Mouse (Mus musculus) lung, adult 2 months (tissue): Measurements from ENCODE around the gene Lce3e.

Experiments
- CTCF ChIP-seq: fragments of 200-500 bp; IDR thresholded peaks from 2 replicates; pipeline ENCODE4 v1.5.1; 2011; ENCODE audit warnings: mild to moderate bottlenecking, low read length, control low read depth; ENCODE audit not compliant: insufficient read depth
- POLR2A ChIP-seq: fragments of 200-500 bp; IDR thresholded peaks from 2 replicates; pipeline ENCODE4 v1.6.1; 2011; ENCODE audit warnings: low read depth, mild to moderate bottlenecking, control low read depth, low read length, borderline replicate concordance; ENCODE audit errors: extremely low read depth

- TF ChIP-seq CTCF, result peak; percentile 67
- no peak for TF ChIP-seq POLR2A
Observed at GRCm38 (mm10) chr3:92998691-92999090, 31.8 kb downstream of the Lce3e start.
